Mouse (Mus musculus) forebrain, embryonic 12.5 days (tissue): ENCODE data around the gene Wdr95. TPM values are rescaled to one million over a fixed set of nuclear protein-coding genes. Genes with fewer than 3 reads are reported as not detected.

Source experiments
- ATAC-seq: fragments of 200-750 bp; cut with Nextera tagmentation; 2 replicates; pipeline ENCODE4 v1.8.0; 2017; ENCODE audit warnings: moderate TSS enrichment; ENCODE audit not compliant: low FRiP score
- H3K27ac ChIP-seq: fragments of 300-500 bp; sonication (generic); 2 replicates; pipeline ENCODE4 v1.5.1; 2016; ENCODE audit warnings: mild to moderate bottlenecking
- H3K27me3 ChIP-seq: fragments of 300-500 bp; sonication (generic); 2 replicates; pipeline ENCODE4 v1.6.1; 2016; ENCODE audit warnings: mild to moderate bottlenecking
- H3K36me3 ChIP-seq: fragments of 300-500 bp; sonication (generic); replicated peaks from 2 replicates; pipeline ENCODE4 v1.6.1; 2016; ENCODE audit warnings: mild to moderate bottlenecking
- H3K4me1 ChIP-seq: fragments of 300-500 bp; sonication (generic); 2 replicates; pipeline ENCODE4 v1.6.1; 2016
- H3K4me2 ChIP-seq: fragments of 300-500 bp; sonication (generic); 2 replicates; pipeline ENCODE4 v1.6.1; 2016; ENCODE audit warnings: mild to moderate bottlenecking, moderate library complexity
- H3K4me3 ChIP-seq: fragments of 300-500 bp; sonication (generic); replicated peaks from 2 replicates; pipeline ENCODE4 v1.5.1; 2016; ENCODE audit warnings: mild to moderate bottlenecking
- H3K9ac ChIP-seq: fragments of 300-500 bp; sonication (generic); 2 replicates; pipeline ENCODE4 v1.6.1; 2016; ENCODE audit warnings: mild to moderate bottlenecking
- H3K9me3 ChIP-seq: fragments of 300-500 bp; sonication (generic); 2 replicates; pipeline ENCODE4 v1.6.1; 2016
- WGBS: fragments of 180-500 bp; shearing (Covaris S2); methylation state at CpG from one replicate; pipeline ENCODE4 v1.1.7; 2016; 5-methylcytosine and 5-hydroxymethylcytosine counted together
- polyA plus RNA-seq: library from polyadenylated mRNA; unstranded; fragments of >200 nt; fragmentation: Nextera tagmentation; extraction: Ambion mirVana; gene quantifications from 2 replicates; pipeline ENCODE4 v1.2.1, GENCODE M21; 2016

Gene Wdr95
- polyA plus RNA-seq, 1 experiment from 2014 or later, result 0.17 TPM

DNA sequence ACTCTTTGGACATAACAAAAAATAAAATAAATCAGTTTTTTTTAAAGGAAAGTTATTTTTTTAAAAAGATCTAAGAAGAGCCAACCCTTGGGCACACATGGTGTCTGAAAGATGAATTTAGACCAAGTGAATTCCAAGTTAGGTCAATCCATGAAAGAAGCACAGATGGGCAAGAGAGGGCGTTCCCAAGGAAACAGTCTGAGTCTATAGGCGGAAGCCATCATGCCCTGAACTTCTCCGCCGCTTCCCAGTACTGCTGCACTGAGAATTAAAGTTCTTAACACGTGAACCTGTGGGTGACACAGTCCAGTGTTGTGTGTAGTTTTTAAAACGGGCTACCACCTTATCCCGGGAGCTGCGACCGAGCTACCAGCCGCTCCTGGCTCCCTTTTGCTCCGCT lies 24.9 kb downstream of the Wdr95 start:
- 95% methylated on average over 11 of the region's 11 CpGs for WGBS
- H3K27me3 ChIP-seq, result no peaks in the 10 kb centered on the region

GRCm38 (mm10) chr5:149554397-149554796 lies 25.9 kb downstream of the Wdr95 start:
- ATAC-seq, result no peak
- no peaks in the 10 kb centered on the region for H3K9me3 ChIP-seq
- H3K36me3 ChIP-seq, result no peaks in the 10 kb centered on the region
- H3K27ac ChIP-seq, result no peak overlapping the region
- H3K4me1 ChIP-seq, result peaks cover 3% of the 10 kb centered on the region; the same call in 1 of the 2 replicates
- H3K9ac ChIP-seq, result no peak overlapping the region
- no peak overlapping the region for H3K4me3 ChIP-seq
- H3K4me2 ChIP-seq, result no peak overlapping the region
- 91% methylated on average over 8 of the region's 8 CpGs for WGBS
- no peaks in the 10 kb centered on the region for H3K27me3 ChIP-seq

More for the DNA sequence above, 24.9 kb downstream of the Wdr95 start:
- ATAC-seq, result no peak
- Histone ChIP-seq H3K9me3 (no peaks in the 10 kb centered on the region), H3K4me2 (no peak overlapping the region), H3K4me3 (no peak overlapping the region), H3K9ac (no peak overlapping the region), H3K36me3 (no peaks in the 10 kb centered on the region), H3K27ac (no peak overlapping the region), H3K4me1 (peaks cover 3% of the 10 kb centered on the region; the same call in 1 of the 2 replicates)

- Histone ChIP-seq H3K27ac (peak overlapping the region; percentile 68), H3K4me2 (0 out of 2 replicates have a peak overlapping the region, but pooled peaks have one; percentile 21)
- 36% methylated on average over 11 of the region's 11 CpGs for WGBS
Observed at GRCm38 (mm10) chr5:149560903-149561588, 32.6 kb downstream of the Wdr95 start.

DNA sequence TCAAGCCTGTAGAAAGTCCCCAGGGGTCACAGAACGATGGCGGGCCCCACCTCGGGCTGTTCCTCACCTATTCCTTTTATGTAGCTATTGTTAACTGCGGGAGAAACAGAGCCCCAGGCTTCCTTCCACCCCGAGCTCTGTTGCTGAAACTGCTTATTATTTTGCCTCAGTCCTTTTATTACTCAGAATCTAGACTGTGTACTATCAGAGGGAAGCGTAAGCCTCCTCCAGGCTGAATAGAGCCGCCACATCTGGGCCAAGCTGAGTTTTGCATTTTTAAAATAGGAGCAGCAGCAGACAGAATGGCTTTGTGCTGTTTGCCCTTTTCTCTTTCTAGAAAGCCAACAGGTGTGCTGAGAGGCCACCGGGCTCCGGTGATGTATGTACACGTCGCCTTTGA lies 37.5 kb downstream of the Wdr95 start:
- Histone ChIP-seq H3K4me2 (no peak overlapping the region), H3K9me3 (no peaks in the 10 kb centered on the region), H3K36me3 (no peaks in the 10 kb centered on the region), H3K4me1 (peaks cover 26% of the 10 kb centered on the region), H3K9ac (0 out of 2 replicates have a peak overlapping the region, but pooled peaks have one; percentile 17), H3K4me3 (no peak overlapping the region), H3K27me3 (no peaks in the 10 kb centered on the region), H3K27ac (no peak overlapping the region)
- ATAC-seq, result no peak
- 28% methylated on average over 11 of the region's 11 CpGs for WGBS

More at GRCm38 (mm10) chr5:149560903-149561588, 32.6 kb downstream of the Wdr95 start:
- ATAC-seq, result peak; percentile 77
- no peaks in the 10 kb centered on the region for H3K36me3 ChIP-seq
- no peak overlapping the region for H3K4me3 ChIP-seq
- H3K4me1 ChIP-seq, result peaks cover 24% of the 10 kb centered on the region
- H3K9ac ChIP-seq, result no peak overlapping the region
- H3K27me3 ChIP-seq, result no peaks in the 10 kb centered on the region
- no peaks in the 10 kb centered on the region for H3K9me3 ChIP-seq

GRCm38 (mm10) chr5:149566957-149567356 lies 38.5 kb downstream of the Wdr95 start:
- Histone ChIP-seq H3K4me1 (peaks cover 19% of the 10 kb centered on the region), H3K27ac (no peak overlapping the region), H3K27me3 (no peaks in the 10 kb centered on the region), H3K36me3 (no peaks in the 10 kb centered on the region), H3K4me2 (no peak overlapping the region), H3K9ac (no peak overlapping the region), H3K4me3 (no peak overlapping the region), H3K9me3 (no peaks in the 10 kb centered on the region)
- WGBS, result 73% methylated on average over 5 of the region's 5 CpGs
- no peak for ATAC-seq

DNA sequence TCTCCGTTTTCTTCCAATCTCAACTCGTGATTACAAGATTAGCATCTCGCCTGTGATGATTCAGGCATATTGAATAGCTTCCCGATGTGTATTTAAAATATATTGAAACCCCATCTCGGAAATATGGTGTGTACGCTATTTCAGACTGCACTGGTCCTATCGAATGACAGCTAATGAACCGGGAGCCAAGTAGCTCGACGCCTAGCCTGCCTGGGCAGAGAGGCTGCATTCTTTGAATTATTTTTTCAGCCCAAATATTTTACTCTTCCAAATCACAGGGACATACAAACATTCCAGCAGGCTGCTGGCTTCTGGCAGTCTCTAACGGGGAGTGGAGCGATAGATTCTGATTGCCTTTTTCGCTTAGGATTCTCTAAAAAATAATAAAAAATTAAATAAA lies 40.5 kb downstream of the Wdr95 start:
- Histone ChIP-seq H3K27me3 (no peaks in the 10 kb centered on the region), H3K9ac (no peak overlapping the region), H3K9me3 (no peaks in the 10 kb centered on the region), H3K4me3 (no peak overlapping the region), H3K27ac (no peak overlapping the region), H3K4me2 (no peak overlapping the region), H3K4me1 (peaks cover 19% of the 10 kb centered on the region), H3K36me3 (no peaks in the 10 kb centered on the region)
- 91% methylated on average over 13 of the region's 13 CpGs for WGBS
- ATAC-seq, result no peak

DNA sequence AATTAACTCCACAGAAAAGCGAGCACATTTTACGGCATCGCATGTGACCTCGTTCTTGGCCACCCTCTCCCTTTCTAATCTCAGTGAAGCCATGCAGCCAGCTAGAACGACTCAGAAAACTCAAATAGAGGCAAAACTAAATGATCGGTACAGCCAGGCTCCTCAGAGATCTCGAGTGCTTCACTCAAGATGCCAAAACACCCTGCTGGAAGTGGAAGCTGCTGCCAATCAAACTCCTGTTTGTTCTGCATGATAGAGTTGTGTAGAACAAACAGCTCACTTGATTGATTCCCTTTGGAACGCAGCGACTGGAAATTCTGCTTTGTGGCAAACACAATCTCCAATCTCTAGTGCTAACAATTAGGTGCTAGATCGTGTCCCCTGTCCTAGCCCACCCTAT lies 48.5 kb downstream of the Wdr95 start:
- no peak overlapping the region for H3K4me2 ChIP-seq
- no peak overlapping the region for H3K27ac ChIP-seq
- peak; percentile 39; the same call in 1 of the 2 replicates for ATAC-seq

DNA sequence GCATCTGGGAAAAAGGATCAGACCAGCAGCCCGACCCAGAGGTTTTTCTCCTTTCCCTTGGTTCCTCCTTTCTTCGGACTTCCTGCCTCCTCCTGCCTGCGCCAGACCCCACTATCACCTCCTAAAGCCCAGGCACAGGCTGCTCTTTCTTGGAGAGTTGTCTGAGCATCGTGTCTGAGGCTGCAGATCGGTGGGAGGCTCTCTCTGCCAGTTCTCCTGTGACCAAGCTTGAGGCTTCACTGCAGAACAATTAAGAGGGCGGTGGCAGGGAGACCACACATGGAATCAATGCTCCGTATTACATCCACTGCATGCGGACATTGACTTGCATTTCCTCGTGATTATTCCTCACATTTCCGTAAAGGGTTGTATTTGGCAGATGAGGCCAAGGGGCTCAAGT lies 49.0 kb downstream of the Wdr95 start:
- Histone ChIP-seq H3K36me3 (no peaks in the 10 kb centered on the region), H3K9ac (no peak overlapping the region), H3K4me1 (peaks cover 16% of the 10 kb centered on the region), H3K4me2 (no peak overlapping the region), H3K9me3 (no peaks in the 10 kb centered on the region), H3K27me3 (0 out of 2 replicates have a peak, but pooled peaks cover 4% of the 10 kb centered on the region), H3K4me3 (no peak overlapping the region), H3K27ac (no peak overlapping the region)
- ATAC-seq, result peak; percentile 27; the same call in 1 of the 2 replicates
- 30% methylated on average over 10 of the region's 10 CpGs for WGBS

More for the DNA sequence above, 48.5 kb downstream of the Wdr95 start:
- no peaks in the 10 kb centered on the region for H3K36me3 ChIP-seq
- H3K9ac ChIP-seq, result no peak overlapping the region
- peaks cover 16% of the 10 kb centered on the region for H3K4me1 ChIP-seq
- H3K9me3 ChIP-seq, result no peaks in the 10 kb centered on the region
- 48% methylated on average over 10 of the region's 10 CpGs for WGBS
- H3K27me3 ChIP-seq, result 0 out of 2 replicates have a peak, but pooled peaks cover 4% of the 10 kb centered on the region
- no peak overlapping the region for H3K4me3 ChIP-seq

- Histone ChIP-seq H3K27ac (no peak overlapping the region), H3K4me2 (no peak overlapping the region), H3K36me3 (no peaks in the 10 kb centered on the region), H3K9ac (no peak overlapping the region), H3K27me3 (0 out of 2 replicates have a peak, but pooled peaks cover 3% of the 10 kb centered on the region), H3K4me1 (peaks cover 6% of the 10 kb centered on the region), H3K4me3 (no peak overlapping the region), H3K9me3 (no peaks in the 10 kb centered on the region)
- no peak for ATAC-seq
- 80% methylated on average over 5 of the region's 5 CpGs for WGBS
Observed at GRCm38 (mm10) chr5:149582642-149583262, 54.3 kb downstream of the Wdr95 start.

- Histone ChIP-seq H3K4me3 (no peak overlapping the region), H3K27me3 (0 out of 2 replicates have a peak, but pooled peaks cover 2% of the 10 kb centered on the region), H3K36me3 (no peaks in the 10 kb centered on the region), H3K4me1 (peaks cover 5% of the 10 kb centered on the region; the same call in 1 of the 2 replicates), H3K4me2 (no peak overlapping the region), H3K9ac (no peak overlapping the region), H3K9me3 (no peaks in the 10 kb centered on the region), H3K27ac (no peak overlapping the region)
- WGBS, result 34% methylated on average over 8 of the region's 8 CpGs
- no peak for ATAC-seq
Observed at GRCm38 (mm10) chr5:149583507-149583906, 55.0 kb downstream of the Wdr95 start.

GRCm38 (mm10) chr5:149584154-149584655 lies 55.7 kb downstream of the Wdr95 start:
- Histone ChIP-seq H3K9ac (no peak overlapping the region), H3K4me1 (peaks cover 5% of the 10 kb centered on the region; the same call in 1 of the 2 replicates), H3K9me3 (no peaks in the 10 kb centered on the region), H3K27ac (no peak overlapping the region), H3K4me2 (no peak overlapping the region), H3K36me3 (no peaks in the 10 kb centered on the region), H3K4me3 (no peak overlapping the region), H3K27me3 (0 out of 2 replicates have a peak, but pooled peaks cover 2% of the 10 kb centered on the region)
- no peak for ATAC-seq
- 74% methylated on average over 8 of the region's 8 CpGs for WGBS

- Histone ChIP-seq H3K4me1 (peaks cover 5% of the 10 kb centered on the region; the same call in 1 of the 2 replicates), H3K9me3 (no peaks in the 10 kb centered on the region), H3K4me2 (no peak overlapping the region), H3K27me3 (0 out of 2 replicates have a peak, but pooled peaks cover 2% of the 10 kb centered on the region), H3K27ac (no peak overlapping the region), H3K4me3 (no peak overlapping the region), H3K9ac (no peak overlapping the region), H3K36me3 (no peaks in the 10 kb centered on the region)
- ATAC-seq, result no peak
- WGBS, result 86% methylated on average over 1 of the region's 1 CpGs
Observed at GRCm38 (mm10) chr5:149585231-149585630, 56.8 kb downstream of the Wdr95 start.
